Mouse (Mus musculus) liver, embryonic 15.5 days (tissue): Measurements from ENCODE around the gene Olfr819. TPM values are rescaled to one million over a fixed set of nuclear protein-coding genes. Genes with fewer than 3 reads are reported as not detected.

Source experiments
- polyA plus RNA-seq: library from polyadenylated mRNA; unstranded; fragments of >200 nt; fragmentation: Nextera tagmentation; extraction: Ambion mirVana; gene quantifications from 2 replicates; pipeline ENCODE4 v1.2.1, GENCODE M21; 2015

The Olfr819 gene
- polyA plus RNA-seq, 1 experiment from 2014 or later = not detected

Other genes starting within 250 kb of the Olfr819 start
- gene Olfr805, start 237.9 kb downstream of the Olfr819 start, polyA plus RNA-seq = not detected in 2 replicates
- gene Olfr806, start 225.3 kb downstream of the Olfr819 start, polyA plus RNA-seq = not detected in 2 replicates
- gene Olfr807, start 209.5 kb downstream of the Olfr819 start, polyA plus RNA-seq = not detected in 2 replicates
- gene Olfr808, start 201.8 kb downstream of the Olfr819 start, polyA plus RNA-seq = not detected in 2 replicates
- not detected in 2 replicates for gene Olfr809, start 192.6 kb downstream of the Olfr819 start, polyA plus RNA-seq
- not detected in 2 replicates for gene Olfr810, start 172.3 kb downstream of the Olfr819 start, polyA plus RNA-seq
- not detected in 2 replicates for gene Olfr811, start 162.9 kb downstream of the Olfr819 start, polyA plus RNA-seq
- gene Olfr812, start 121.2 kb downstream of the Olfr819 start, polyA plus RNA-seq = not detected in 2 replicates
- not detected in 2 replicates for gene Olfr813, start 111.9 kb downstream of the Olfr819 start, polyA plus RNA-seq
- gene Olfr814, start 87.4 kb downstream of the Olfr819 start, polyA plus RNA-seq = not detected in 2 replicates
- gene Olfr815, start 61.4 kb downstream of the Olfr819 start, polyA plus RNA-seq = not detected in 2 replicates
- gene Olfr816, start 51.7 kb downstream of the Olfr819 start, polyA plus RNA-seq = not detected in 2 replicates
- gene Olfr818, start 18.2 kb downstream of the Olfr819 start, polyA plus RNA-seq = not detected in 2 replicates
- not detected in 2 replicates for gene Olfr247, start 8.9 kb upstream of the Olfr819 start, polyA plus RNA-seq
- gene Gm10310, start 17.8 kb upstream of the Olfr819 start, polyA plus RNA-seq = not detected in 2 replicates
- not detected in 2 replicates for gene Olfr820, start 45.4 kb upstream of the Olfr819 start, polyA plus RNA-seq
- gene Olfr821, start 63.1 kb upstream of the Olfr819 start, polyA plus RNA-seq = not detected in 2 replicates
- gene Olfr822, start 103.9 kb upstream of the Olfr819 start, polyA plus RNA-seq = not detected in 2 replicates
- not detected in 2 replicates for gene Olfr823, start 148.1 kb upstream of the Olfr819 start, polyA plus RNA-seq
- gene Olfr824, start 162.7 kb upstream of the Olfr819 start, polyA plus RNA-seq = not detected in 2 replicates
- gene Olfr825, start 199.5 kb upstream of the Olfr819 start, polyA plus RNA-seq = not detected in 2 replicates
- gene Olfr826, start 216.9 kb upstream of the Olfr819 start, polyA plus RNA-seq = not detected in 2 replicates
- gene Olfr827, start 247.1 kb upstream of the Olfr819 start, polyA plus RNA-seq = not detected in 2 replicates